Mouse (Mus musculus): ENCODE measurements around the gene Gck.
"Not testable (repeated sequence)": the region's sequence is repeated elsewhere in the genome, so short reads cannot be mapped to it uniquely, and the experiment has no call there.

Gene Gck

DNA sequence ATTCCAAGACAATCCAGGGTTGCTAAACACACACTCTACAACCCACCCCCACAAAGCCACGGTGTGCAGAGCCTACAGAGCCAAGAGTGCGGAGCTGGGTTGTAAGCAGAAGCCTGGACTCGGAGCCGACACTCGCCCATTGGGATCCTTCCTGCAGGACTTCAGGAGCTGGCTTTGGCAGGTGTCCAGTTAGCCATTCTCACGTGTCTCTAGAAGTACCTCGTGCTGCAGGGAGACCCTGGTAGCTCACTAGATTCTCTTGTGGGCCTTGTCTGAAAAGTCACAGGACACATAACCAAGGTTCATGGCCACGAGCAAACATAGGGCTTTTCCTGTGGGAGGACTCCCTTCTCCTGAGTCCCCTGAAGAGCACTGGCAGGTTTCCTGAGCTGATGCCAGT, 36.6 kb downstream of the Gck start:
- DNase-seq (ENCODE audit: extremely low read depth, low read depth, low spot score): no peak

DNA sequence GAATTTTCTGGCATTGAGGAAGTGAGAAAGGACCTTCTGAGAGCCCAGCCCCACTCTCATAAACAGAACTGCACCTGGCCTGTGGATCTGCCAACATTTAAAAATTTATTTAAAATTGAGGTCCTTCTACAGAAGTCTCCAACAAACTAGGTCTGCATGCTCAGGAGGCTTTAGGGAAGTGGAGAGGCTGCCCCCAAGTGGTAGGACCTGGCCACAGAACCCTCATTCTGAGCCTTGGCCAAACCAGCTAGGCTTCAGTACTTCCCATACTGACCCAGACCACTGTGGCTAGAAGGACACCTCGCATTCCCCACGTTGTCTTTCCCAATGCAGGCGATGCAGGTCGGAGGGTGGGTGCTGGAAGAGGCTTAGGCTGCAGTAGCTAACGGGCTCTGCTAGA, 37.2 kb downstream of the Gck start:
- no peak for DNase-seq (ENCODE audit: extremely low read depth, low read depth, low spot score)

DNA sequence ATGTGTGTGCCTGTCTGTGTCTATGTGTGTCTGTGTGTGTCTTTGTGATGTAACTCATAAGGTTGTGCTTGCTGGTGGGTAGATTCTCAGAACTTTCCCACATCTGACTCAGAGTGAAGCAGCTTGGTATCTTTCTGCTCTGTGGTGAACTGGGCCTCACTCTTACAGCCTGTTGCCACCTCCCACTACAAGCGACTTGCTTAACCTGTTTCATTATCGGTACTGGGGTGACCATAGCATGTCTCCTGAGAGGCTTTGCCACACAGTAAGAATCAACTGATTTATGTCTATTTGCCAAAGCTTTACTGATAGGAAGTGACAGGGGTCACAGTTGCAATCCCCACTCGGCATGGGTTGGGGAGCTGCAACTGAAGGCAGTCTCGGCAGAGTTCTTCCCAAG, 41.2 kb downstream of the Gck start:
- no peak for DNase-seq (ENCODE audit: extremely low read depth, low read depth, low spot score)

DNA sequence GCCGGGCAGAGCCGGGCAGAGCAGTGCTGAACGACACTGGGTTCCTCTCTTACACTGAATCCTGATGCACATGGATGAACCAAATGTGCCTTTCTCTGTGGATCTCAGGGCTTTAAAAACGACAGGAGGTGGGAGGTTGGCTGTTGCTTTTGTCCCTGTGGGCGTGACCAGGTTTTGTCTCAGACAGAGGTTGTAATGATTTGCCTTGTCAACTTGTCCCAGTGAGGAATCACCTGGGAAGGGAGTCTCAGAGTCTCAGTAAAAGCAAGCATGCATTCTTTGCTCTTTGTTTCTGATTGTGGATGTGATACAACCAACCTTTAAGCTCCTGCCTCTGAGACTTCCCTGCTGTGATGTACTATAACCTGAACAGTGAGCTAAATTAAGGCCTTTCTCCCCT, 42.8 kb downstream of the Gck start:
- no peak for DNase-seq (ENCODE audit: extremely low read depth, low read depth, low spot score)

DNA sequence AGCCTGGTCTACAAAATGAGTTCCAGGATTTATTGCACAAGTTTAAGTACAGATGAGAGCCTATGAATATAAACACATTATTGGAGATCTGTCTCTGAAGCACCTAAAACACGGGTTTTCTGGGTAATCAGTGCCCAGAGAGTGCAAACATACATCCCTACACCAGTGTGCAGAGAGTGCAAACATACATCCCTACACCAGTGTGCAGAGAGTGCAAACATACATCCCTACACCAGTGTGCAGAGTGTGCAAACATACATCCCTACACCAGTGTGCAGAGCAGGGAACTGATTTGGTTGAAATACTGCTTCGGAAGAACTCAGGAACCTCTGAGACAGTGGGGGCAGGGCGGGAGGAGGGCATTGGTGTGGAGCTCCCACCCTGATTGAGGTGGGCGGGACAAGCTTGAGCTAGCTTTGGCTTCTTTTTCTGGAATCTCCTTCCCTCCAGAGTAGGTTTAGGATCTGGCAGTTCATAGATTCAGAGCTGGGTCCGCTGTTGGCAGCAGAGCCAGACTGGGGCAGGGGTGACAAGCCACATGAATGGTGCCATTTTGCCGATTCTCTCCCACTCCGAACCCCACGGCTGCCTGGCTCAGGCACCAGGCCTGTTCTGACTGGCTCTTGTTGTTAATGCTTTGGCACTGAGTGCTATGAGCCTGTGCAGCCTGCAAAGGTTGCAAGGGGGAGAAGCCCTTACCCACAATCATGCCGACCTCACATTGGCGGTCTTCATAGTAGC, 43.9 kb downstream of the Gck start:
- no peak for DNase-seq (ENCODE audit: extremely low read depth, low read depth, low spot score)

DNA sequence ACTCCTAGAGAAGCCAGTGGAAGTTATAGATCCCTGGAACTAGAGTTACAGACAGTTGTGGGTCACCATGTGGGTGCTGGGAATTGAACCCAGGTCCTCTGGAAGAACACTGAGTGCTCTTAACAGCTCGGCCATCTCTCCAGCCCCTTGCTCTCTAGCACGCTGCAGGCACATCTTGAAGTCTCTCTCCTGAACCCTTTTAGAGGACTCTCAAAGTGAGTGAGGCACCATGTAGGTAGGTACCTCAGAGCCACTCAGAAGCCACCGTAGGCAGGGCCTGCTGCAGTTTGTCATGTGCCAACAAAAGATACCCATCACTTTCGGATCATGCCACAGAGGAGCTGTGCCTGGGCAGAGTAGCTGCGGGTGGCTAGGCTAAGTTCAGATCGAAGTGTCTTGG, 45.0 kb downstream of the Gck start:
- DNase-seq (ENCODE audit: extremely low read depth, low read depth, low spot score): no peak

DNA sequence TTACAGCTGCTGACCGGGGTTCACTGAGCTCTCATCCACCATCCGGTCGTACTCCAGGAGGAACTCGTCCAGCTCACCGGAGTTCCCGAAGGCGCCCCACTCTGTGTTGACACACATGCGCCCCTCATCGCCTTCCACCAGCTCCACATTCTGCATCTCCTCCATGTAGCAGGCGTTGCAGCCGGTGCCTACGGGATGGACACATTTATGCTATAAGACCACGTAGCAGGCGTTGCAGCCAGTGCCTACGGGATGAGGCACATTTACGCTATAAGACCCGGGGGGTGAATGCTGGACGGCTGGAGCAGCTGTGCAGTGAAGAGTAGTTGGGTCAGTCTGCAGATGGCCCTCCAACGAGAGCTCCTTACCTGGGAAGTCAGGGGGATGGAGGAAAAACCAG, 45.5 kb downstream of the Gck start:
- DNase-seq (ENCODE audit: extremely low read depth, low read depth, low spot score): no peak

DNA sequence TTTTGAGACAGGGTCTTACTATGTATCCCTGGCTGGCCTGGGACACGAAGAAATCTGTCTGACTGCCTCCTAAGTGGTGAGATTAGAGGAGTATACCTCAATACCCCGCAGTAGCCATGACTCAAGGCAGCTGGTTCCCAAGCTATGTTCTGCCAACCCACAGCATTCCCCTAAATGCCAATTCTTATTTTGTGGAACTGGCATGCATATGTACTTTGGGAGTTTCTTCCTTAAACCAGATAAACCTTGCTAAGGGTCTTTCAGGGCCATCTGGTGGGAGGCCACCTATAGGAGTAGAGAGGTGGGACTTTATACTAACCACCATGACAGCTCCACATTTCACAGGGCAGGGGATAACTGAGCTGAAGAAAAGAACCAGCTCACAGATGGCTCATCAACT, 46.0 kb downstream of the Gck start:
- DNase-seq (ENCODE audit: extremely low read depth, low read depth, low spot score): no peak

DNA sequence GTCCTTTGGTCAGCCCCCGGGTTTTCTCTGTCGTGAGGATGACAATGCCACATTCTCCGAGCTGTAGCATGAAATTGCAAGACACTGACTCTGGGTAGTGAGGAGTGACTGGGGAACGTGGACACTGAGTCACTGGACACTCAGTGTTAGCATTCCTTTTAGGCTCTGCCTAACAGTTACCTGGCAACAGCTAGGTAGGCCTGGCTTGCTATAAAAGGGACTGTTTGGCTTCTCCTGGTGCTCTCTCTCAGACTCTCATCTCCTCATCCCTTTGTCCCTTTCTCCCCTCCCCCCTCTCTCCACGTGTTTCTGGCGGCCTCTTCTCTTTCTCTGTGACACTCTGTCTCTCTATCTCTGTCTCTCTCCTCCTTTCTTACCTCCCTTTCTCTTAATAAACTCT, 47.5 kb downstream of the Gck start:
- DNase-seq (ENCODE audit: extremely low read depth, low read depth, low spot score): no peak

DNA sequence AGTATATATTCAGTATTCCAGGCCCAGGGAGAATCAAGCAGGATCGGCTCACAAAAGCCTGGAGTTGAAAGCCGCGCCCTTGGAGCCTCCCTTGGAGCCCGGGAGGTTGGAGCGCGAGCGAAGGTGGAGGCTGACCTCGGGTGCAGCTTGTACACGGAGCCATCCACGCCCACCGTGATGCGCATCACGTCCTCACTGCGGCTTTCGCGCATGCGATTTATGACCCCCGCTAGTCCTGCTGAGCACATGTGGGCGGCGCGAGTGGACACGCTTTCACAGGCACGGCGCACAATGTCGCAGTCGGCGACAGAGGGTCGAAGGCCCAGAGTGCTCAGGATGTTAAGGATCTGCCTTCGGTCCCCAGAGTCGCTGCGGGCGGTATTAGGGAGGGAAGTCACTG, 47.9 kb downstream of the Gck start:
- no peak for DNase-seq (ENCODE audit: extremely low read depth, low read depth, low spot score)

DNA sequence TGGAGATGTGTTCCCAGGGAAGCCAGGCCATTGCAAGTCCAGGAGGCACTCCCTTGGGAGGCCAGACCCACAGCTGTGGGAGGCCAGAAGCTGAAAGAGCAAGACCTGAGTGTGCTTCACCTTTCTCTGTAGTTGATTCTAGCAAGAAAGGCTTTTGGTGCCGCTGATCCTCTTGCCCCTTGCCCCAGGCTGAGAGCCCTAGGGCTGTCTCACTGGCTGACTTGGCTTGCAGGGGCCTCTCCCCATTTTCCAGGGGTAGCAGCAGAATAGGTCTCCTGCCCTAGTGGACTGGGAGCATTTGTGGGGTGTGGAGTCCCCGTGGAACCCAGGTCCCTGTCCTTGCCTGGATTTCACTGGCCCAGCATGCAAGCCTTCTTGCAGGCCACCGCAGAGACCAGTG, 48.6 kb downstream of the Gck start:
- no peak for DNase-seq (ENCODE audit: extremely low read depth, low read depth, low spot score)

DNA sequence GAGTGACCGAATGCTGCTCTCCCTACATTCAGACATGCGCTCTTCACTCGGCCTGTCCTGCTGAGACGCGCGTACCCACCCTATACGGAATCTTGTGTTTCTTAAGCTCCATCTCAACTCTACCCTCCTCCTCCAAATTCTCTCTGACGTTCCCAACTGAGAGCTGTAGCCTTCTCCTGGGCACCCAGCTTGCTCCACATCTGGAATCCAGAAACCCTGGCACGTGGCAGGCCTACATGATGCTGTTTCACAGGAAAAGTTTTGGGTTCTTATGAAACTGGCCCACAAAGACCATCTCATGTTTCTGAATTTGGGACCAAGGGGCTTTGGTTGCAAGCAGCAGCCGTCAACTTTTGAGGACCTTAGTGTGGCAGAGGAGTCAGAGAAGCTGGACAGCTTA, 50.6 kb downstream of the Gck start:
- DNase-seq (ENCODE audit: extremely low read depth, low read depth, low spot score): no peak

DNA sequence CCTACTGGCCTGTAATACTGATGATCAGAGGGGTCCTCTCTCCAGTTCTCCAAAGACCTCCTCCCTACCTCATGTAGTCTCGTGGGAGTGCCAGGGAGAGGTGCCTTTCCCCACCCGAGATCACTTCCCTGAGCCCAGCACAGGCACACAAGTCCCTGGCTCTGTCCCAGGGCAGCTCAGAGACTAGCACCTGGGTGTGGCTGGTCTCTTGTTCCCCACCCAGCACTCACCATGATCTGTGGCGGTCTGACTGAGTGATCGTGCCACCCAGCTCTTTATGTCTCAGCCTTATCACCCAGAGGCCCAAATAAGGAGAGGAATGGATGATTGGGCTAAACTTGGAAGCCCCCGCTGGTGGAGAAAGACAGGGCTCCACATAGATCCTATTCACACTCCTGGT, 51.4 kb downstream of the Gck start, which contains the start of gene Myl7:
Gene Myl7 (minus strand): TSS at position 252 of the 400 bp plus-strand sequence.
- no peak for DNase-seq (ENCODE audit: extremely low read depth, low read depth, low spot score)

DNA sequence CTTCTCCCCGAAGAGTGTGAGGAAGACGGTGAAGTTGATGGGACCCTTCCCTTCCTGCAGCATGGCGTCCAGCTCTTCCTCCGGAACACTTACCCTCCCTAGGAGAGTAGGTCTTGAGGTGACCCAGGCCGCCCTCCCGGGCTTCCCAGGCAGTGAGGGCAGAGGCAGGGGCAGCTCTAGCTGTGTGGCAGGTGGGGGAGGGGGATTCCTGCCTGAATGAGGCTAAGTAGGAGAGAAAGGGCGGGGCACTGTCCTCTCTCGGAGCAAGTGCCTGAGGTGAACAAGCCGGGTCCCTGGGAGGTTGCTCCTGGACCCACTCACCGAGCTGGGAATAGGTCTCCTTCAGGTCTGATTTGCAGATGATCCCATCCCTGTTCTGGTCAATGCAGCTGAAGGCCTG, 52.0 kb downstream of the Gck start:
- no peak for DNase-seq (ENCODE audit: extremely low read depth, low read depth, low spot score)

DNA sequence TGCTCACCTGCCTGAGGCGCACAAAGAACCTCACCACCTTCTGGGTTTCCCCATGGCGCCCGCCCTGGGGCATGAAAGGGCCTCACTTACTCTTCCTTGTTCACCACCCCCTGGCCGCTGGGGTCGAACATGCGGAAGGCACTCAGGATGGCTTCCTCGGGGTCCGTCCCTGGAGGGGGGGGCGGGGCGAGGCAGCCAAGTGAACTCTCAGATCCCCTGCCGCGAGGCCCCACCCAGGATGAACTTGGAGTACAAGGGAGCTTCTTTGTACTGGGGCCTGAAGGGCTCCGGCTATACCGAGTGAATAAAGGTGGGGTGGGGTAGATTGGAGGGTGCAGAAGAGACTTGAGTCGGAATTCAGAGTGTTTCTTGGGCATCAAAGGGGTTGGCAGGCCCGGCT, 52.7 kb downstream of the Gck start:
- no peak for DNase-seq (ENCODE audit: extremely low read depth, low read depth, low spot score)

DNA sequence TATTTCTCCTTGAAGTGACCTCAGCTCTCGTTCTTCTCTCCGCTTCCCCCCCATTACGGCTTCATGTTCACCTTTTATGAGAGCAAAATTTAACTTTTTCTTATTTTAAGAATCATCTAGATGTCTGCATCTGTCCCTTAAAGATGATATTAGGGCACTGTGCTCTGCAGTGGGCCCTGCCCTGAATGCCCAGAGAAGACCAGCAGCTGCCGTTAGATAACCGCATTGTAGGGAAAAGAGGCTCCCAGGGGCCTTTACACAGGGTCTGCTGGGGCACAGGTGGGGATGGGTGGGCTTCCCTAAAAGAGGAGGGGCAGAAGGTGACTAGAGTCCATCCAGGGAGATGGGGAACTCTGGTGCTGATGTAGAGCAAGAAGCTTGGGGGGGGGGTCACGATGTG, 56.1 kb downstream of the Gck start:
- no peak for DNase-seq (ENCODE audit: extremely low read depth, low read depth, low spot score)

DNA sequence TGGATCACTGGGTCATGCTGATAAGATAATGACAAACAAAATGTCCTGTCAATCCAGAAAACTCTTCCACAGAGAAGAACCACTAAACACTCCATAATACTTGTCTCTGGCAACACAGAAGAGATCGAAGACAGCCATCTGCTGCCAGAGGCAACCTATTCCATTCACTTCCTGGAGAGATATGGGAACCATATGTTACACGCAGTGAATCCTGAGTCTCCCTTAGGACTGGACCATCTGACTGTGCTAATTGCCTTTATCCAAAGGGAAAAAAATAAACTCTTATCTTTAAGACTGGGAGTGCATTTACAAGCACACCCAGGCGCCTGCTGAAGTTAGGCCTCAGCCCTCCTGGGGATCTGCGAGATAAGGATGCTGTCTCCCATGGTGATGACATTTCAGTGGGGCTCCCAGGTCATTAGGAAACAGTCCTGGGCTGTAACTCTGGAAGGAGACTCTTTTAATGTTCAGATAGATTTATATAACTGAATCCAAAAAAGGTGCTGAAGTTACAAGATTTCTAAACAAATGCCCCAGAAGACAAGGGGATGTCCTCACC, 57.0 kb downstream of the Gck start:
- DNase-seq (ENCODE audit: extremely low read depth, low read depth, low spot score): no peak

DNA sequence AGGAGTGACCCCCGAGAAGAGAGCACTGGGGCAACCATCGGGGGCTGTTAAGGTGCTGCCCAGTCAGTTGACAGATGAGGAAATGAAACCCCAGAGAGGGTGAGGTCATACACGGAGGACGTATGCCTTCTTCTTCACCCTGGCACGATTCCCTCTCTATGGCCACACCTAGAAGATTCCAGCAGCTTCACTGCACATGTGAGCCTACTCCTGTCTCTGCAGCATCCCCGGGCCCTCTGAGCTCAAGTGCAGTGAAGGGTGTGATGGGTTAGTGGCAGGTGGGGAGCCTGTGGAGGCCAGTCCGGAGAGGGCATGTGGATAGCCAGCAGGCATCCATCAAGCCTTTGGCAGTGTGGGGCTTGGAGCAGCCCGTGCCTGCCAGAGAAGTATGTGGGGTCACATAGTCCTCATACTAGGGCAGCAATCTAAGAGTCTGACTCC, 57.7 kb downstream of the Gck start:
- DNase-seq (ENCODE audit: extremely low read depth, low read depth, low spot score): no peak

DNA sequence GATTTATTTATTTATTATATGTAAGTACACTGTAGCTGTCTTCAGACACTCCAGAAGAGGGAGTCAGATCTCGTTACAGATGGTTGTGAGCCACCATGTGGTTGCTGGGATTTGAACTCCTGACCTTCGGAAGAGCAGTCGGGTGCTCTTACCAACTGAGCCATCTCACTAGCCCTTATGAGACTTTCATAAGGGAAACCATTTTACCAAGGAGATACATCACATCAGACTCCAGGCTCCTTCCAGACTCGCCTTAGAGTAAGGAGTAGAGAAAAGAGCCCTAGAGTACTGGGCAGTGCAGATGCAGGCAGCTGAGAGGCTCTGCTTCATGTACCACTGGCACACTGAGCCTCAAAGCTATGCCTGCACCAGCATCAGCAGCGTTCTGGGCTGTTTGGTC, 61.3 kb downstream of the Gck start:
- not testable (repeated sequence) for DNase-seq (ENCODE audit: extremely low read depth, low read depth, low spot score)

DNA sequence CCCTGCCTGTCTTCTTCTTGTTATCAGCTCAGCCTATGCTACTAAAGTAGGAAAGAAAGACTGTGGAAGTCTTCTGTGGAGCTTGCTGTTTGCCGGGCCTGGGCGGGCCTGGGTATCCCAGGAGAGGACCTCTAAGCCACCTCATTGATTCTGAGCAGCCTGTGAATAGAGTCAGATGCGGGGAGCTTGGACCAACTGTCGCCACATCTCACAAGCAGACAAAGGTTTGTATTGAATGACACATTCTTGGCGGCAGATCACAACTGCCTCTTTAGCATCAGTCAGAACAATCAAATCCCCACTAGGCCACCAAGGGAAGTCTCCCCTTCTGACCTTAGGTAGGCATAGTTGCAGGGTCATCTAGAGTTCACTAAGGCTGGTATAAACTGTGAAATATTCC, 62.6 kb downstream of the Gck start:
- DNase-seq (ENCODE audit: extremely low read depth, low read depth, low spot score): no peak

DNA sequence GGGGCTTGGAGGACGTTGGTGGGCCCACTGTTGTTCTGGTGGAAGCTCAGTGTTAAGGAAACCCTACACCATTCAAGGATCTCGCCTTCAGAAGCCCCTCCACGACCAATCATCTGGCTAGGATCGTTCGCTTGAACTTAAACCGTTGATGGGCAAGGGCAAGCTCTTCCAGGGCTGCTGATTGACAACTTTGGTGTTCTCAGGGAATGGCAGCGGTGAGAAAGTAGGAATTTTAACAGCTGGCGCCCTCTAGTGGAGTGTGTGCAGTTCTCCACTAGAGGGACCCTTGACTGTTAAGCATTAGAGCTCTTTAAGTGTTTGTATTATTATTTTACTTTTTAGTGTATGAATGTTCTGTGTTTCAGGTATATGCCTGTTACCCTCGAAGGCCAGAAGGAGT, 63.7 kb downstream of the Gck start:
- DNase-seq (ENCODE audit: extremely low read depth, low read depth, low spot score): no peak

DNA sequence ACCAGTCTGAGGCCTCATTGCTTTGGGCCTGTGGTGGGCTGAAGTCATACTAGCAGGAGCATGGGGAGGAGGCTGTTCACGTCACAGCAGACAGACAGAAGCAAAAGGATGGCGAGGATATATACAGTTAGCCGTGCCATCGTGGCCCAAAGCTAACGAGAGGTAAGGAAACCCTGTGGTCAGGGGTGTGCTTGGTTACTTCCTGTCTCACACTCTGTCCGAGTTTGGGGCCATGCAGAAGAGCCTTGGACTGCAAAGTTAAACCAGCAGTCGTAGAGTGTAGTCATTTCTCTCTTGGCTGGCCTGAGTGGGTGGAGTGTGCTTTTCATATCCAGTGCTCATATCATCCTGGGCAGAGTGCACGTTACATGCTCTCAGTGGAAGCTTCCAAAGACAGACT, 67.4 kb downstream of the Gck start:
- no peak for DNase-seq (ENCODE audit: extremely low read depth, low read depth, low spot score)

DNA sequence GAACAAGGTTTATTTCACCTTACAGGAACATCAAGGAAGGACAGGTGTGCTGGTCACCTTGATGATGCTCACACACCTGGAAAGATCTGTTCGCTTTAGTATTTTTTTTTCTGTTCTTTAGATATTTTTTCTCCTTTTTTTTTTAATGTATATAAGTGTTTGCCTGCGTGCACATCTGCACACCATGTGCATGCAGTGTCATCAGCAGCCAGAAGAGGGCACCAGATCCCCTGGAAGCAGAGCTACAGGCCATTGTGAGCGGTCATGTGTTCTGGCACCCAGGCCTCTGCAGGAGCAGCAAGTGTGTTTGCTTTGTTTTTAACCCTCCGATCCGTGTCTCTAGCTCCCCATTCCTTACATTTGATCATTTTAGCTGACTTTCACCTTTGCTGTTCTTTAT, 70.0 kb downstream of the Gck start:
- no peak for DNase-seq (ENCODE audit: extremely low read depth, low read depth, low spot score)
